Mouse (Mus musculus): ENCODE data around the gene Ank3.

Gene Ank3

GRCm38 (mm10) chr10:69954657-69955267 lies 556.2 kb downstream of the Ank3 start:
- DNase-seq (ENCODE audit: extremely low spot score, low spot score), result no peak

DNA sequence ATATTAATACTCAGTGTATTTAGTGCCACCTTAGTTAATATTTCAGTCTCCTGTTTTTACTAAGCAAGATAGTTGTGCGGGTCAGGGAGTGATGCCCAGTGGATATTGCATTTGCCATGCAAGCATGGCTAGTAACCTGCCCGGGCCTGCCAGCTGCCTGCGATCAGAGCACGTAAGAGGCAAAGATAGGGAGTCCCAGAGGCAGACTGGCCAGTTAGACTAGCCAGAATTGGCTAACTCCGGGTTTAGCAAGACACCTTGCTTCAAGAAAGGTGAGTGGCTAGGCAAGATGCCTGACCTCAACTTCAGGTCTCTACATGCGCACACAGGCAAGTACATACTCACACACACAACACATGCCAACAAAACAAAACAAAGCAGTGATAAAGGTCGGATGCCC lies 563.7 kb downstream of the Ank3 start:
- DNase-seq (ENCODE audit: extremely low spot score, low spot score), result no peak

DNA sequence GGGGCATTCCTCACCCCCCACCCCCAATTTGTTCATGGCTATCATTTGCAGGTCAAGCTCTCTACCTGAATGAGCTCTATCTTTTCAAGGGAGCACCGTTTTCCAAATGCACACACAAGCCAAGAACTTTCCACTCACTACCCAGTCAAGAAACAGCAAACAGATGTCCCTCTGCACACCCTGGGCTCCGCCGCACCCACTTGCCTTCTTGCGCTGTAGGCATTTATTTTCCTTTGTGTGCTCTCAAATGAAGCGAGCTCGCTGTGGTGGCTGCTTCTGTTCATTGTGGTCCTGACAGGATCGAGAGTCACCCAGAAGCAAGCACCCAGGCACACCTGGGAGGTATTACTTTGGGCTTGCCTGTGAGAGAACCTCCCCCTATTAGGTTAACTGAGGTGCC lies 564.4 kb downstream of the Ank3 start:
- no peak for DNase-seq (ENCODE audit: extremely low spot score, low spot score)

DNA sequence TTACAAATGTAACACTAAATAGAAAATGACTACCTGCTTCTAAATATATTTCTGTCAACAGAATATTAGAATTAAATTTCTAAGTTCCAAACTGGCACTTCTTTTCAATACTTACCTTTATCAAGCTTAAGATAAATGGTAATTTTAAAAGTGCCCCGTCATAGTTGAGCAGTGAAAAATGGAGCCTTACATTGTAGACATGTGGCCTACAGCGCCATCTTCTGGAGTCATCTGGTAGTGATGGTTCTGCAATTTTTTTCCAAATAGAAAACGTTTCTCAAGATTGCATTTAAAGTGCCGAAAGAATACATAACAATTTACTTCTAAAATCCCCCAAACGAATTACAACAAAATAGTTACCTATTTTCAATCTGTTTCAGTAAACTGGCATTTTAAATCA lies 566.0 kb downstream of the Ank3 start:
- peak; percentile 42 for DNase-seq (ENCODE audit: extremely low spot score, low spot score)

DNA sequence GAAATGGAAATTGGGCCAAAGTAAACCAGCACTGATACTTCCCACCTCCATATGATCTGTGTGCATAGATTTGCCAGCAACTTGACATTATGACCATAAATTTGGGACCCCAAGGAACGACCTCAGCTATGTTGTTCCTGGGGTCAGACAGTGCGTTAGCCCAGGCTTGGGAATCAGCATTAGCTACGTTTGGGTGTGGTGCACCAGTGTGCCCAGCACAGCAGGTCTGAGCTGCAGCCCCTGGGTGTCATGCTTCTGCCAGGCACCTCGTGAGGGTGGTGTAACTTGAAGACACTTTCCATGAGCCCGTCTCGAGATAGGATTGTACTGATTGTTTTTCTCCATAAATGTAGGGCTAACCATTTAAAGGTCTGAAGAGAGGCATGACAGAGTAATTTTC lies 566.5 kb downstream of the Ank3 start:
- DNase-seq (ENCODE audit: extremely low spot score, low spot score), result no peak

- no peak for DNase-seq (ENCODE audit: extremely low spot score, low spot score)
These were observed 569.4 kb downstream of the Ank3 start for GRCm38 (mm10) chr10:69967994-69968393.

DNA sequence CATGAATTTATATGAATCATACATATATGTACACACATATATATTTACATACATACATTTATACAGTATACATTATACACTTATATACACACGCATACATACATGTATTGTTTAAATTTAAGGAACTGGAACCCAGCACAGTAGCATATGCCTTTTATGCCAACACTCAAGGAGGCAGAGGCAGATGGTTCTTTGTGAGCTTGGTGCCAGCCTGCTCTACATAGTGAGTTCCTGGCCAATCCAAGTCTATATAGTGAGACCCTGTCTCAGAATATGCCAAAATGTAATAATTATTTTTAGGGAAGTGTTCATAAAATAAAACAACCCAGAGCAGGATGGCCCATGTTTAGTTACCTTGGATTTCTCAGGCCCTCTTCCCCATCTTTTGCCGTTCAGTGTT lies 581.1 kb downstream of the Ank3 start:
- no peak for DNase-seq (ENCODE audit: extremely low spot score, low spot score)

DNA sequence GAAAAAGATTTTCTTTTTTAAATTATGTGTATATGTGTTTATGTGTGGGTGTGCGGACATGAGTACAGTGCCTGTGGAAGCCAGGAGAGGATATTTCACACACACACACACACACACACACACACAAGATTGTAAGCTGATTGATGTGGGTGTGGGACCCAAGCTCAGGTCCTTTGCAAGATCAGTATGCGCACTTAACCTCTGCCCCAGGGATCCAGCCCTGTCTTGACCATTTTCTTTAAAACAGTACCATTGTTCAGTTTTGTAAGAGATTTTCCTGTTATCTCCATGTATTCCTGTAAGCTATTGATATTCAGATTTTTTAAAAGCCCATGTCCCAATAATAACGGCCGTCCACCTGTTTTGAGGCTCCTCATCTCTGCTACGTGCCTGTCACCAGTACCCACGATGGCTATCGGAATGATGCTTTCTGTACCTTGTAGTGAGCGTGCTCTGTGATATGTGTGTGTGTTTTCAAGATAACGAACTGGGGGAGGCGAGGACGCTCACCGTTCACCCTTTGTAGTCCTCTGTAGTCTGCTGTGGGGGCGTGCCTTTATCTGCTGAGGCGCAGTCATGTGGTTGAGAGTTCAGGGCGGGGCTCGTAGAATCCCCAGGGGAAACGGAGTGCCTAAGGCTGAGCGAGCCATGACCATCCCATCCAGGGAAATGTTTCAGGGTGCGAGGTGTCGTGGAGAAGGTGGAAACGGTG lies 583.0 kb downstream of the Ank3 start:
- DNase-seq (ENCODE audit: extremely low spot score, low spot score), result no peak

GRCm38 (mm10) chr10:69982701-69983100 lies 584.1 kb downstream of the Ank3 start:
- no peak for DNase-seq (ENCODE audit: extremely low spot score, low spot score)

GRCm38 (mm10) chr10:69987496-69987895 lies 588.9 kb downstream of the Ank3 start:
- DNase-seq (ENCODE audit: extremely low spot score, low spot score), result no peak

GRCm38 (mm10) chr10:69997082-69997481 lies 598.5 kb downstream of the Ank3 start:
- no peak for DNase-seq (ENCODE audit: extremely low spot score, low spot score)

- no peak for DNase-seq (ENCODE audit: extremely low spot score, low spot score)
These were observed 605.5 kb downstream of the Ank3 start for GRCm38 (mm10) chr10:70004058-70004457.

DNA sequence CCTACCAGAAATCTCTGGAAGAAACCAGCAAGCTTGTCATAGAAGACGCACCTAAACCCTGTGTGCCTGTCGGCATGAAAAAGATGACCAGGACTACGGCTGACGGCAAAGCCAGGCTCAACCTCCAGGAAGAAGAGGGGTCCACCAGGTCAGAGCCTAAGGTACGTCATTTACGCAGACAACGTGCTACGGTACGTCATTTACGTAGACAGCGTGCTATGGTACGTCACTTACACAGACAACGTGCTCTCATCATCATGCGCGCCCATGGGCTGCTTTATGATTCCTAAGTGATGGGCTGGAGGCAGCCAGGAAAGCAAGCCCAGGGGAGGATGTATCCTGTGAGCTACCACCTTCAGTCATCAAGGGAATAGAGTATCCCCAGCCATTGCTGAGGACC lies 606.3 kb downstream of the Ank3 start:
- no peak for DNase-seq (ENCODE audit: extremely low spot score, low spot score)

GRCm38 (mm10) chr10:70006380-70006779 lies 607.8 kb downstream of the Ank3 start:
- no peak for DNase-seq (ENCODE audit: extremely low spot score, low spot score)

DNA sequence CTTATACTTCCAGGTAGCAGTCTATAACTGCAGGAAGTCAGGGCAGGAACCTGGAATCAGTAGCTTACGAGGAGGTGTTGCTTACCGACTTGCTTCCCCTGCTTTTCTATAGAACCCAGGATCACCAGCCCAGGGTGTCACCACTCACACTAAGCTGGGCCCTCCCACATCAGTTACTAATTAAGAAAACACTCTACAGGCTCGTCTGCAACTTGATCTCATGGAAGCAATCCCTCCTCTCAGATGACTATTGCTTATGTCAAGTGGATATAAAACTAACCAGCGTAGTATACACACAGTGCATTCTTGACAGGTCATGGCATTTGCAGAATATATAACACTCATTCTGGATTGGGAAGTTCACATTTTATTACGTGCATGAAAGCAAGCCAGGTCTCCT lies 613.2 kb downstream of the Ank3 start:
- no peak for DNase-seq (ENCODE audit: extremely low spot score, low spot score)

- no peak for DNase-seq (ENCODE audit: extremely low spot score, low spot score)
These were observed 615.4 kb downstream of the Ank3 start for GRCm38 (mm10) chr10:70013931-70014330.

- DNase-seq (ENCODE audit: extremely low spot score, low spot score), result no peak
These were observed 616.6 kb downstream of the Ank3 start for GRCm38 (mm10) chr10:70015201-70015600.

DNA sequence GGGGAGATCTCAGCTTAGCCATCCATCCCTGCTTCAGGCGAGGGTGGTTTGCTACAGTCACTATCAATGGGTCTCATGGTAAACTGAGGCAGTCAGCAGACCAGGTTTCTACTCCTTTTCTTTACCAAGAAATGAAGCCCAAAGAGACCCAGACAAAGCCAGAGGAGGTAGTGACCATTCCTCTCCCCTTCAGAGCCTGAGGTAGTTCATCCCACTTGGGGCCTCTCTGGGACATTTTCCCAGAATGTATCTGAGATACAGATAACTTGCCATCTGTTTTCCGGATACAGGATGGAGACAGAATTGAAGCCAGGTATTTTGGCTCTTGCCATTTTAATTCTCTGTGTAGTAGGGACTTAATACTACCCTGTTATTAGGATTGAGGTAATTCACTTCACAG lies 620.1 kb downstream of the Ank3 start:
- no peak for DNase-seq (ENCODE audit: extremely low spot score, low spot score)

GRCm38 (mm10) chr10:70021667-70022066 lies 623.1 kb downstream of the Ank3 start:
- no peak for DNase-seq (ENCODE audit: extremely low spot score, low spot score)

DNA sequence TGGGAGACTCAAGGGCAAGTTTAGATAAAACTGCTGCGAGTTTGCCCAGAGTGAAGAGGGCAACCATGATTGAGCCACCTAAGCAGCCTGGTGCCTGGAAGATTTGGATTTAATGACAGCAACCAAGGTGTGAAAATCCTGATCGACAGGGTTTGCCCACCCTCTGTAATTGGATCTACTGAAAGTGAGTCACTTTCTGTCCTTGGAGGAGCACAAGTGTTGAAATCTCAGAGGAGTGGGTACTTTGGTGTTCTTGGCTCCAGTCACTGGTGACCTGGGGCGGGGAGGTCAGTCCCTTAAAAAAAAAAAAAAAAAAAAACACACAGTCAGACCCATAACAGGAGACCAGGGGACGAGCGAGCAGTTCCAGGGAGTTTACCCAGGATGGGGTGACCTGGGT lies 624.0 kb downstream of the Ank3 start:
- DNase-seq (ENCODE audit: extremely low spot score, low spot score), result no peak

GRCm38 (mm10) chr10:70023861-70024260 lies 625.3 kb downstream of the Ank3 start:
- DNase-seq (ENCODE audit: extremely low spot score, low spot score), result no peak

GRCm38 (mm10) chr10:70031942-70032341 lies 633.4 kb downstream of the Ank3 start:
- no peak for DNase-seq (ENCODE audit: extremely low spot score, low spot score)

DNA sequence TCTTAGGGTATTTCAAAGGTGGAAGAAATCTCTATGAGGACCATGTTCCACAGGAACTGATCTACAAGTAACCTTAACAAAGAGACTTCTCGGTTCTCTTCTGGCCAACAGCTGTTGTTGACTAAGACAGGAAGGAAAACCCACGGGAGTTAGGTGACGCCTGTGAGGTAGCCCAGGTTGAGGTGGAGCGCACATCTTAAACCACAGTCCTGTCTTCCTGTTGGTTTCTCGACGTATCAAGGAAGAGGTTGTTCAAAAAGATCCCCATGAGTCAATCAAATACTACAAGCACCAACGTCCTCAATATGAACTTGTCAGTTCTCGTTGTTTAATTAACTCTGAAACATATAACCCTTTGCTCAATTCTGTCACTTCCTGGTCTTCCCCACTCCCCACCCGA lies 634.4 kb downstream of the Ank3 start:
- DNase-seq (ENCODE audit: extremely low spot score, low spot score), result no peak

Data from neural tube, embryonic 10.5 days (tissue).